Mouse (Mus musculus): Measurements from ENCODE around the gene Aqp11.

- TF ChIP-seq POLR2A (IDR thresholded peaks at IDR 0.05; ENCODE audit: extremely low read depth, insufficient read depth, low read length) (no peak), CTCF (IDR thresholded peaks at IDR 0.05; ENCODE audit: extremely low read depth, insufficient read depth, low read length) (no peak)
Measured at GRCm38 (mm10) chr7:97756967-97757881, 19.1 kb upstream of the Aqp11 start.

All from cortical plate, adult 2 months (tissue).